Mouse (Mus musculus): ENCODE measurements at regions not wholly inside any gene's neighbourhood (a gene's known extent, or its start where the extent isn't known, plus 50 kb on each side); places are given as distances from the start of the nearest gene placed in this dataset.
"Not testable (repeated sequence)": the region's sequence is repeated elsewhere in the genome, so short reads cannot be mapped to it uniquely, and the experiment has no call there.

- intact Hi-C loops (cut with DNase I) = loop anchor here (5.0 to 10.0 kb wide), 3 partner anchors 324 to 1214 kb away; no protein-coding TSS in a partner anchor
- DNase-seq = not testable (repeated sequence)
Observed at GRCm38 (mm10) chrX:58812824-58813223, 96.3 kb upstream of the 4930550L24Rik start.
